Mouse (Mus musculus) limb, embryonic 14.5 days (tissue): ENCODE results near the gene Itgb2. TPM values are rescaled to one million over a fixed set of nuclear protein-coding genes. Genes with fewer than 3 reads are reported as not detected.

ENCODE experiments used
- ATAC-seq: fragments of 200-750 bp; cut with Nextera tagmentation; 2 replicates; pipeline ENCODE4 v1.8.0; 2017; ENCODE audit warnings: low read depth, moderate number of reproducible peaks, moderate TSS enrichment; ENCODE audit not compliant: low FRiP score
- DNase-seq: peaks from one replicate; pipeline ENCODE4 v3.0.0-alpha.2; 2015; ENCODE audit warnings: low spot score
- H3K27ac ChIP-seq: fragments of 300-500 bp; sonication (generic); replicated peaks from 2 replicates; pipeline ENCODE4 v1.5.1; 2014; ENCODE audit warnings: low read depth, mild to moderate bottlenecking, low read length, moderate library complexity, mixed read lengths
- H3K27me3 ChIP-seq: fragments of 300-500 bp; sonication (generic); 2 replicates; pipeline ENCODE4 v1.6.1; 2014; ENCODE audit warnings: low read length, mixed read lengths; ENCODE audit not compliant: control insufficient read depth, insufficient read depth
- H3K36me3 ChIP-seq: fragments of 300-500 bp; sonication (generic); 2 replicates; pipeline ENCODE4 v1.6.1; 2014; ENCODE audit warnings: mild to moderate bottlenecking, low read length, moderate library complexity, mixed read lengths; ENCODE audit not compliant: control insufficient read depth, insufficient read depth
- H3K4me1 ChIP-seq: fragments of 300-500 bp; sonication (generic); 2 replicates; pipeline ENCODE4 v1.6.1; 2014; ENCODE audit warnings: antibody characterized with exemption, low read length, mixed read lengths; ENCODE audit not compliant: control insufficient read depth, insufficient read depth
- H3K4me2 ChIP-seq: fragments of 300-500 bp; sonication (generic); replicated peaks from 2 replicates; pipeline ENCODE4 v1.6.1; 2014; ENCODE audit warnings: low read depth, mild to moderate bottlenecking, low read length, moderate library complexity; ENCODE audit not compliant: severe bottlenecking
- H3K4me3 ChIP-seq: fragments of 300-500 bp; sonication (generic); replicated peaks from 2 replicates; pipeline ENCODE4 v1.5.1; 2014; ENCODE audit warnings: low read length
- H3K9ac ChIP-seq: fragments of 300-500 bp; sonication (generic); 2 replicates; pipeline ENCODE4 v1.6.1; 2014; ENCODE audit warnings: mild to moderate bottlenecking, low read depth, low read length, moderate library complexity; ENCODE audit not compliant: severe bottlenecking
- H3K9me3 ChIP-seq: fragments of 300-500 bp; sonication (generic); 2 replicates; pipeline ENCODE4 v1.6.1; 2016; ENCODE audit warnings: low read length; ENCODE audit not compliant: control insufficient read depth
- POLR2A ChIP-seq: fragments of 200-500 bp; IDR thresholded peaks from 2 replicates; pipeline ENCODE4 v1.8.0; 2012; ENCODE audit warnings: inconsistent platforms, mild to moderate bottlenecking, moderate library complexity, borderline replicate concordance; ENCODE audit not compliant: insufficient read depth, insufficient read length; ENCODE audit errors: extremely low read depth
- whole genome bisulfite sequencing: fragments of 180-500 bp; shearing (Covaris S2); extraction: QIAGEN DNeasy Blood & Tissue Kit; methylation state at CpG from one replicate; pipeline ENCODE4 v1.1.7; 2014; 5-methylcytosine and 5-hydroxymethylcytosine counted together
- polyA plus RNA-seq, 2 experiments: library from polyadenylated mRNA; depleted of rRNA in 1 of 2; stranded (reverse) in 1 of 2; unstranded in 1 of 2; fragments of >200 nt; fragmentation: Nextera tagmentation in 1 of 2; extraction: Ambion mirVana in 1 of 2; gene quantifications; 2 replicates each; pipeline versions ENCODE4 v1.2.1 to v1.2.3; 2012 to 2014

Itgb2 gene
- polyA plus RNA-seq, 2 experiments = 2.7 to 3.7 TPM

GRCm38 (mm10) chr10:77531026-77532019, 1.3 kb downstream of the Itgb2 start:
- WGBS = 81% methylated on average over 6 of the region's 6 CpGs
- Histone ChIP-seq H3K4me3 (no peak overlapping the region), H3K9ac (no peak overlapping the region), H3K36me3 (no peaks in the 10 kb centered on the region), H3K4me1 (no peaks in the 10 kb centered on the region), H3K4me2 (no peak overlapping the region), H3K27me3 (no peaks in the 10 kb centered on the region), H3K27ac (no peak overlapping the region), H3K9me3 (no peaks in the 10 kb centered on the region)
- no peak for TF ChIP-seq POLR2A
- DNase-seq = no peak
- no peak for ATAC-seq

GRCm38 (mm10) chr10:77532020-77532413, 2.0 kb downstream of the Itgb2 start:
- no peaks in the 10 kb centered on the region for H3K27me3 ChIP-seq
- H3K4me3 ChIP-seq = no peak overlapping the region
- H3K4me2 ChIP-seq = no peak overlapping the region
- DNase-seq (no peak), ATAC-seq (no peak)
- no peaks in the 10 kb centered on the region for H3K4me1 ChIP-seq
- no peak overlapping the region for H3K27ac ChIP-seq
- no peaks in the 10 kb centered on the region for H3K36me3 ChIP-seq
- TF ChIP-seq POLR2A = no peak
- H3K9ac ChIP-seq = no peak overlapping the region
- H3K9me3 ChIP-seq = no peaks in the 10 kb centered on the region
- 71% methylated on average over 1 of the region's 1 CpGs for WGBS

GRCm38 (mm10) chr10:77536727-77537126, 6.7 kb downstream of the Itgb2 start:
- DNase-seq (no peak), ATAC-seq (no peak)
- H3K4me3 ChIP-seq = no peak overlapping the region
- 65% methylated on average over 8 of the region's 8 CpGs for WGBS
- no peaks in the 10 kb centered on the region for H3K36me3 ChIP-seq
- H3K4me1 ChIP-seq = no peaks in the 10 kb centered on the region
- H3K27me3 ChIP-seq = no peaks in the 10 kb centered on the region
- no peak for TF ChIP-seq POLR2A
- H3K9me3 ChIP-seq = no peaks in the 10 kb centered on the region
- no peak overlapping the region for H3K4me2 ChIP-seq
- H3K9ac ChIP-seq = no peak overlapping the region
- H3K27ac ChIP-seq = no peak overlapping the region

GRCm38 (mm10) chr10:77537215-77538209, 7.5 kb downstream of the Itgb2 start:
- Histone ChIP-seq H3K4me1 (no peaks in the 10 kb centered on the region), H3K27ac (no peak overlapping the region), H3K9me3 (no peaks in the 10 kb centered on the region), H3K9ac (no peak overlapping the region), H3K27me3 (no peaks in the 10 kb centered on the region), H3K4me2 (no peak overlapping the region), H3K36me3 (no peaks in the 10 kb centered on the region), H3K4me3 (no peak overlapping the region)
- WGBS = 80% methylated on average over 11 of the region's 11 CpGs
- ATAC-seq = no peak
- no peak for TF ChIP-seq POLR2A
- DNase-seq = no peak
